Mouse (Mus musculus) embryonic facial prominence, embryonic 10.5 days (tissue): Measurements from ENCODE around the gene Tmem120b. TPM values are rescaled to one million over a fixed set of nuclear protein-coding genes. Genes with fewer than 3 reads are reported as not detected.

Experiments used
- DNase-seq: peaks from one replicate; pipeline ENCODE4 v3.0.0-alpha.2; 2017; ENCODE audit warnings: low spot score
- H3K27ac ChIP-seq: fragments of 300-500 bp; sonication (generic); replicated peaks from 2 replicates; pipeline ENCODE4 v1.5.1; 2016; ENCODE audit warnings: mild to moderate bottlenecking
- H3K27me3 ChIP-seq: fragments of 300-500 bp; sonication (generic); replicated peaks from 2 replicates; pipeline ENCODE4 v1.6.1; 2016; ENCODE audit warnings: low read depth, mild to moderate bottlenecking; ENCODE audit not compliant: poor library complexity, severe bottlenecking
- H3K36me3 ChIP-seq: fragments of 300-500 bp; sonication (generic); replicated peaks from 2 replicates; pipeline ENCODE4 v1.6.1; 2016; ENCODE audit warnings: mild to moderate bottlenecking, moderate library complexity
- H3K4me1 ChIP-seq: fragments of 300-500 bp; sonication (generic); 2 replicates; pipeline ENCODE4 v1.6.1; 2016
- H3K4me3 ChIP-seq: fragments of 300-500 bp; sonication (generic); 2 replicates; pipeline ENCODE4 v1.5.1; 2016; ENCODE audit warnings: mild to moderate bottlenecking, moderate library complexity
- H3K9me3 ChIP-seq: fragments of 300-500 bp; sonication (generic); 2 replicates; pipeline ENCODE4 v1.6.1; 2016; ENCODE audit warnings: mild to moderate bottlenecking
- WGBS: fragments of 180-500 bp; shearing (Covaris S2); methylation state at CpG from one replicate; pipeline ENCODE4 v1.1.7; 2016; 5-methylcytosine and 5-hydroxymethylcytosine counted together
- polyA plus RNA-seq: library from polyadenylated mRNA; unstranded; fragments of >200 nt; fragmentation: Nextera tagmentation; extraction: Ambion mirVana; gene quantifications from 2 replicates; pipeline ENCODE4 v1.2.1, GENCODE M21; 2016

Gene Tmem120b
- polyA plus RNA-seq, 1 experiment from 2014 or later, result 11.9 TPM

- 11% methylated on average over 19 of the region's 19 CpGs for WGBS
- Histone ChIP-seq H3K4me3 (peak overlapping the region; percentile 51), H3K27ac (0 out of 2 replicates have a peak overlapping the region, but pooled peaks have one; percentile 21), H3K9me3 (no peaks in the 10 kb centered on the region), H3K36me3 (peaks cover 97% of the 10 kb centered on the region), H3K27me3 (no peaks in the 10 kb centered on the region), H3K4me1 (peaks cover 64% of the 10 kb centered on the region)
- DNase-seq, result peak; percentile 93
Observed at GRCm38 (mm10) chr5:123149451-123150400, 81.5 kb downstream of the Tmem120b start.

DNA sequence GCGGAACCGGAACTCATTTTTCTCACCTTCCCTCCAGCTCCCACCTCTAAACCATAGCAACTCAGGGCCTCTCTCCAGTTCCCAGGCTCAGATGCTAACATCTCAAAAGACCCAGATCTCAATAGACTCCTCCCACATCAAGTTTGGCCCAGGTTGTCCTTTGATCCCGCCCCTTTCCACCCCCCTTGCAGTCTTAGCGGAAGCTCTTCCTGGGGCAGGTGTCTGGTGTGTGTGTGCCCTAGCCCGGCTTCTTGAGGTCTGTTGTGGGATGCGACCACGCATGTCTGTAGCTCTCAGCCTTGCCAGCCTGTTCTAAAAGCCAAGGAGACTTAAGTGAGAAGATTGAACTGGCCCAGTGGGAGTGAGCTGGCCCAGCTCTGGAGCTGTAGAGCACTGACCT, 82.4 kb downstream of the Tmem120b start:
- Histone ChIP-seq H3K4me3 (peak overlapping the region; percentile 51), H3K27me3 (no peaks in the 10 kb centered on the region), H3K36me3 (peaks cover 98% of the 10 kb centered on the region), H3K27ac (peak overlapping the region; percentile 19; the same call in 1 of the 2 replicates), H3K9me3 (no peaks in the 10 kb centered on the region), H3K4me1 (peaks cover 55% of the 10 kb centered on the region)
- WGBS, result 49% methylated on average over 7 of the region's 7 CpGs
- DNase-seq, result no peak

GRCm38 (mm10) chr5:123151077-123151476, 82.9 kb downstream of the Tmem120b start:
- no peaks in the 10 kb centered on the region for H3K27me3 ChIP-seq
- H3K27ac ChIP-seq, result 0 out of 2 replicates have a peak overlapping the region, but pooled peaks have one; percentile 19
- DNase-seq, result no peak
- no peaks in the 10 kb centered on the region for H3K9me3 ChIP-seq
- peaks cover 50% of the 10 kb centered on the region for H3K4me1 ChIP-seq
- H3K36me3 ChIP-seq, result peaks cover 96% of the 10 kb centered on the region
- peak overlapping the region; percentile 51 for H3K4me3 ChIP-seq
- WGBS, result 46% methylated on average over 7 of the region's 7 CpGs

DNA sequence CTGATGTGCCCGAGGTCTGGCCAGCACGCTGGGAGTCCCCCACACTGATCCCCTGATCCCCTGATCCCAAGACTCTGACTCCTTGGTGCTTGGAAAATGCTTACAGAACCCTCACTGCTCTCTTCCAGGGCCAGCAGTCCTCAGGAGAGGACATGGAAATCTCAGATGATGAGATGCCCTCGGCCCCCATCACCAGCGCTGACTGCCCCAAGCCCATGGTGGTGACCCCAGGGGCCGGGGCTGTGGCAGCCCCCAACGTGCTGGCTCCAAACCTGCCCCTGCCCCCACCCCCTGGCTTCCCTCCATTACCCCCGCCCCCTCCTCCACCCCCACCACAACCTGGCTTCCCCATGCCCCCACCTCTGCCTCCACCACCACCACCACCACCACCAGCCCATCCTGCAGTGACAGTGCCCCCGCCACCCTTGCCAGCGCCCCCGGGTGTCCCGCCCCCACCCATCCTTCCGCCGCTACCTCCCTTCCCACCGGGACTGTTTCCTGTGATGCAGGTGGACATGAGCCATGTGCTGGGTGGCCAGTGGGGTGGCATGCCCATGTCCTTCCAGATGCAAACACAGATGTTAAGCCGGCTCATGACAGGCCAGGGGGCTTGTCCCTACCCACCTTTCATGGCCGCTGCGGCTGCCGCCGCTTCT, 83.6 kb downstream of the Tmem120b start:
- 0 out of 2 replicates have a peak overlapping the region, but pooled peaks have one; percentile 51 for H3K4me3 ChIP-seq
- no peaks in the 10 kb centered on the region for H3K9me3 ChIP-seq
- peaks cover 43% of the 10 kb centered on the region for H3K4me1 ChIP-seq
- DNase-seq, result no peak
- no peak overlapping the region for H3K27ac ChIP-seq
- no peaks in the 10 kb centered on the region for H3K27me3 ChIP-seq
- peaks cover 96% of the 10 kb centered on the region for H3K36me3 ChIP-seq
- WGBS, result 94% methylated on average over 19 of the region's 19 CpGs

DNA sequence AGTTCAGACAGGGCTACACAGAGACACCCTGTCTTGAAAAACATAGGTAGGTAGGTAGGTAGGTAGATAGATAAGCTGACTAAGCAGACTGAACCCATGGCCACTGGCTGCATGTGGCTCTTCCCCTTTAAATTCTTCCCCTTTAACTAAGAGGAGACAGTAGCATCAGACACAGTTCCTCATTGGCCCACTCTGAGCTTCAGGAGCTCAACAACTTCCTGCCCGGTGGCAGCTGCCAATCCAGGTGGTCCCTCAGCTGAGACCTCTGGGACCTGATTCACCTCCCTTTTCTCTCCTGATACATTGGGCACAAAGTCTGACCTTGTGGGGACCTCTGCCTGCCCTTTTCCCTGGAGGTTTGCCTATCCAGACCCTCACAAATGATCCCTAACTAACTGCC, 84.7 kb downstream of the Tmem120b start:
- DNase-seq, result no peak
- H3K27me3 ChIP-seq, result no peaks in the 10 kb centered on the region
- H3K9me3 ChIP-seq, result no peaks in the 10 kb centered on the region
- 89% methylated on average over 1 of the region's 1 CpGs for WGBS
- H3K4me1 ChIP-seq, result peaks cover 43% of the 10 kb centered on the region
- H3K27ac ChIP-seq, result no peak overlapping the region
- no peak overlapping the region for H3K4me3 ChIP-seq
- H3K36me3 ChIP-seq, result peaks cover 96% of the 10 kb centered on the region

- Histone ChIP-seq H3K4me1 (peaks cover 17% of the 10 kb centered on the region), H3K27ac (no peak overlapping the region), H3K27me3 (no peaks in the 10 kb centered on the region), H3K36me3 (peaks cover 98% of the 10 kb centered on the region), H3K9me3 (no peaks in the 10 kb centered on the region), H3K4me3 (no peak overlapping the region)
- DNase-seq, result peak; percentile 69
- 55% methylated on average over 7 of the region's 7 CpGs for WGBS
Observed at GRCm38 (mm10) chr5:123155425-123155824, 87.2 kb downstream of the Tmem120b start.

DNA sequence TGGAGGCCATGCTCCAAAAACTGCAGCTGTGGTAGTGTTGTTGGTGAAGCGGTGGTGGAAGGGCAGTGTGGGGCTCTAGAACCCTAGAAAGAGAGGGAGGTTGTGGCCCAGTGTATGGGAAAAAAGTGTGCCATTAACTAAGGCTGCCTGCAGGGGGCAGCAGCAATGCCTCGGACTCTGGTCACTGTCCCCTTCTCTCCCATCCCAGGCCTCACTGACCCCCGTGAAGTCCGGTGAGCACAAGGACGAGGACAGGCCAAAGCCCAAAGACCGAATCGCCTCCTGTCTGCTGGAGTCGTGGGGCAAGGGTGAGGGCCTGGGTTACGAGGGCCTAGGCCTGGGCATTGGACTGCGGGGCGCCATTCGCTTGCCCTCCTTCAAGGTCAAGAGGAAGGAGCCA, 88.5 kb downstream of the Tmem120b start:
- H3K9me3 ChIP-seq, result no peaks in the 10 kb centered on the region
- WGBS, result 90% methylated on average over 12 of the region's 12 CpGs
- H3K27me3 ChIP-seq, result no peaks in the 10 kb centered on the region
- H3K4me1 ChIP-seq, result peaks cover 4% of the 10 kb centered on the region
- peaks cover 98% of the 10 kb centered on the region for H3K36me3 ChIP-seq
- no peak overlapping the region for H3K27ac ChIP-seq
- no peak for DNase-seq
- no peak overlapping the region for H3K4me3 ChIP-seq

- H3K9me3 ChIP-seq, result no peaks in the 10 kb centered on the region
- no peak overlapping the region for H3K27ac ChIP-seq
- H3K4me3 ChIP-seq, result no peak overlapping the region
- H3K27me3 ChIP-seq, result no peaks in the 10 kb centered on the region
- no peak for DNase-seq
- H3K36me3 ChIP-seq, result peaks cover 98% of the 10 kb centered on the region
- no peaks in the 10 kb centered on the region for H3K4me1 ChIP-seq
- 89% methylated on average over 4 of the region's 4 CpGs for WGBS
Observed at GRCm38 (mm10) chr5:123157972-123158371, 89.8 kb downstream of the Tmem120b start.

- 91% methylated on average over 4 of the region's 4 CpGs for WGBS
- no peak overlapping the region for H3K4me3 ChIP-seq
- H3K4me1 ChIP-seq, result no peaks in the 10 kb centered on the region
- no peaks in the 10 kb centered on the region for H3K27me3 ChIP-seq
- no peak for DNase-seq
- H3K9me3 ChIP-seq, result no peaks in the 10 kb centered on the region
- no peak overlapping the region for H3K27ac ChIP-seq
- peaks cover 98% of the 10 kb centered on the region for H3K36me3 ChIP-seq
Observed at GRCm38 (mm10) chr5:123159446-123159845, 91.2 kb downstream of the Tmem120b start.

- no peak for DNase-seq
- Histone ChIP-seq H3K4me1 (no peaks in the 10 kb centered on the region), H3K27ac (no peak overlapping the region), H3K9me3 (no peaks in the 10 kb centered on the region), H3K4me3 (no peak overlapping the region), H3K27me3 (no peaks in the 10 kb centered on the region), H3K36me3 (peaks cover 98% of the 10 kb centered on the region)
- WGBS, result 92% methylated on average over 15 of the region's 15 CpGs
Observed at GRCm38 (mm10) chr5:123159866-123160265, 91.7 kb downstream of the Tmem120b start.

GRCm38 (mm10) chr5:123160341-123160740, 92.1 kb downstream of the Tmem120b start:
- Histone ChIP-seq H3K9me3 (no peaks in the 10 kb centered on the region), H3K27me3 (no peaks in the 10 kb centered on the region), H3K4me1 (no peaks in the 10 kb centered on the region), H3K36me3 (peaks cover 93% of the 10 kb centered on the region), H3K27ac (no peak overlapping the region), H3K4me3 (no peak overlapping the region)
- 92% methylated on average over 15 of the region's 15 CpGs for WGBS
- DNase-seq, result no peak

DNA sequence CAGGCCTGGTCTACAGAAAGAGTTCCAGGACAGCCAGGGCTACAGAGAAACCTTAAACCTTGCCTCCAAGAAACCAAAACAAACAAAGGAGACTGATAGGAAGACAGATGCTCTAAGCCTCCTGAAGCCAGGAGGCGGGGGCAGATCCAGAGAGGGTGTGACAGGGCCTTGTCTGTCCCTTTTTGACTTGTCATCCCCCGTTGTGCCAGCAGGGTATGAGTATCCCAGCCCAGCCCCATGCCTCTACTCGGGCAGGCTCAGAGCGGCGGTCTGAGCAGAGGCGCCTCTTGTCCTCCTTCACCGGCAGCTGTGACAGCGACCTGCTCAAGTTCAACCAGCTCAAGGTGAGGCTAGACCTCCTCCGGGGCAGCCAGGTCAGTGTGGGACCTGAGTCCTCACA, 94.7 kb downstream of the Tmem120b start:
- H3K27ac ChIP-seq, result no peak overlapping the region
- H3K4me3 ChIP-seq, result no peak overlapping the region
- WGBS, result 81% methylated on average over 9 of the region's 9 CpGs
- no peaks in the 10 kb centered on the region for H3K4me1 ChIP-seq
- peaks cover 94% of the 10 kb centered on the region for H3K36me3 ChIP-seq
- no peaks in the 10 kb centered on the region for H3K9me3 ChIP-seq
- peak; percentile 27 for DNase-seq
- H3K27me3 ChIP-seq, result no peaks in the 10 kb centered on the region
